Mouse (Mus musculus) limb, embryonic 11.5 days (tissue): ENCODE data around the gene Pnliprp1. TPM values are rescaled to one million over a fixed set of nuclear protein-coding genes. Genes with fewer than 3 reads are reported as not detected.

ENCODE experiments used
- ATAC-seq: fragments of 200-750 bp; cut with Nextera tagmentation; 2 replicates; pipeline ENCODE4 v1.8.0; 2017; ENCODE audit warnings: low read depth; ENCODE audit not compliant: insufficient number of reproducible peaks, low FRiP score, low TSS enrichment
- DNase-seq: peaks from one replicate; pipeline ENCODE4 v3.0.0-alpha.2; 2015; ENCODE audit warnings: low spot score
- H3K27ac ChIP-seq: fragments of 300-500 bp; sonication (generic); replicated peaks from 2 replicates; pipeline ENCODE4 v1.5.1; 2014; ENCODE audit warnings: low read depth, mild to moderate bottlenecking, low read length
- H3K27me3 ChIP-seq: fragments of 300-500 bp; sonication (generic); 2 replicates; pipeline ENCODE4 v1.6.1; 2014; ENCODE audit warnings: mild to moderate bottlenecking, low read length, mixed read lengths; ENCODE audit not compliant: control insufficient read depth, insufficient read depth
- H3K36me3 ChIP-seq: fragments of 300-500 bp; sonication (generic); 2 replicates; pipeline ENCODE4 v1.6.1; 2014; ENCODE audit warnings: mild to moderate bottlenecking, low read length, moderate library complexity, mixed read lengths; ENCODE audit not compliant: control insufficient read depth, insufficient read depth
- H3K4me1 ChIP-seq: fragments of 300-500 bp; sonication (generic); 2 replicates; pipeline ENCODE4 v1.6.1; 2014; ENCODE audit warnings: low read length, mixed read lengths; ENCODE audit not compliant: control insufficient read depth, insufficient read depth
- H3K4me2 ChIP-seq: fragments of 300-500 bp; sonication (generic); 2 replicates; pipeline ENCODE4 v1.6.1; 2014; ENCODE audit warnings: low read depth, mild to moderate bottlenecking, moderate library complexity; ENCODE audit not compliant: severe bottlenecking
- H3K4me3 ChIP-seq: fragments of 300-500 bp; sonication (generic); 2 replicates; pipeline ENCODE4 v1.5.1; 2014; ENCODE audit warnings: low read depth, low read length
- H3K9ac ChIP-seq: fragments of 300-500 bp; sonication (generic); 2 replicates; pipeline ENCODE4 v1.6.1; 2014; ENCODE audit warnings: mild to moderate bottlenecking, low read length
- H3K9me3 ChIP-seq: fragments of 300-500 bp; sonication (generic); 2 replicates; pipeline ENCODE4 v1.6.1; 2016; ENCODE audit warnings: low read length; ENCODE audit not compliant: control insufficient read depth
- WGBS: fragments of 180-500 bp; shearing (Covaris S2); extraction: QIAGEN DNeasy Blood & Tissue Kit; methylation state at CpG from one replicate; pipeline ENCODE4 v1.1.7; 2014; 5-methylcytosine and 5-hydroxymethylcytosine counted together
- polyA plus RNA-seq: library from polyadenylated mRNA; unstranded; fragments of >200 nt; fragmentation: Nextera tagmentation; extraction: Ambion mirVana; gene quantifications from 2 replicates; pipeline ENCODE4 v1.2.1, GENCODE M21; 2014

Gene Pnliprp1
- polyA plus RNA-seq: not detected in 2 replicates

- Histone ChIP-seq H3K9me3 (no peaks in the 10 kb centered on the region), H3K9ac (no peak within 1 kb of the TSS), H3K27me3 (no peaks in the 10 kb centered on the region), H3K4me1 (no peaks in the 10 kb centered on the region), H3K4me3 (no peak within 1 kb of the TSS), H3K27ac (no peak within 1 kb of the TSS), H3K36me3 (no peaks in the 10 kb centered on the region), H3K4me2 (no peak within 1 kb of the TSS)
- ATAC-seq (no peak), DNase-seq (no peak)
- WGBS: 56% methylated on average over 5 of the region's 5 CpGs
Observed at GRCm38 (mm10) chr19:58728445-58729031, at the start of gene Pnliprp1. Pnliprp1 (plus strand) TSS chr19:58728887.

- H3K36me3 ChIP-seq: no peaks in the 10 kb centered on the region
- H3K9me3 ChIP-seq: no peaks in the 10 kb centered on the region
- no peaks in the 10 kb centered on the region for H3K27me3 ChIP-seq
- DNase-seq (no peak), ATAC-seq (no peak)
- WGBS: 23% methylated on average over 1 of the region's 1 CpGs
- H3K4me1 ChIP-seq: no peaks in the 10 kb centered on the region
- H3K4me3 ChIP-seq: no peak overlapping the region
- no peak overlapping the region for H3K27ac ChIP-seq
- no peak overlapping the region for H3K4me2 ChIP-seq
- H3K9ac ChIP-seq: no peak overlapping the region
Observed at GRCm38 (mm10) chr19:58688933-58689332, 39.8 kb upstream of the Pnliprp1 start.

DNA sequence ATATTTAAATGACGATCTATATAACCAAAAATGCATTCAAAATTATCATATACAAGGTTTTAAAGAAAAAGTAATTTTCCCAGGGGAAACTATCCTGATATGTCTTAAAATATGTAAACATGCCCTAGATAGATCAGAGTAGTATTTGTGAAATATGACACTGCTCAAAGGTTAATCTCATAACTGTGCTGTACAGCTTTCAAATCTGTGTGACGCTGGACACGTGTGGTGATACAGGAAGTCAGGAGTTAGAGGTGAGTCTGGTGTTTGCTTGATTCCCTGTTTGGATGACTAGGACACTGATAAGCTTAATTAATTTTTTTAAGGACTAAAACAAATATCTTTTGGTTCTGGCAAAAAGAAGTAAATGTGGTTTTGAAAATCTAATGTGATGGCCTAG lies 33.4 kb upstream of the Pnliprp1 start:
- DNase-seq (no peak), ATAC-seq (no peak)
- Histone ChIP-seq H3K4me2 (no peak overlapping the region), H3K9ac (no peak overlapping the region), H3K4me1 (no peaks in the 10 kb centered on the region), H3K27ac (no peak overlapping the region), H3K27me3 (no peaks in the 10 kb centered on the region), H3K36me3 (no peaks in the 10 kb centered on the region), H3K9me3 (no peaks in the 10 kb centered on the region), H3K4me3 (no peak overlapping the region)
- 81% methylated on average over 3 of the region's 3 CpGs for WGBS

GRCm38 (mm10) chr19:58696235-58696634 lies 32.5 kb upstream of the Pnliprp1 start:
- ATAC-seq (no peak), DNase-seq (no peak)
- H3K36me3 ChIP-seq: no peaks in the 10 kb centered on the region
- H3K4me3 ChIP-seq: no peak overlapping the region
- no peaks in the 10 kb centered on the region for H3K9me3 ChIP-seq
- no peaks in the 10 kb centered on the region for H3K27me3 ChIP-seq
- WGBS: 90% methylated on average over 2 of the region's 2 CpGs
- H3K4me1 ChIP-seq: no peaks in the 10 kb centered on the region
- H3K9ac ChIP-seq: no peak overlapping the region
- no peak overlapping the region for H3K27ac ChIP-seq
- H3K4me2 ChIP-seq: no peak overlapping the region

DNA sequence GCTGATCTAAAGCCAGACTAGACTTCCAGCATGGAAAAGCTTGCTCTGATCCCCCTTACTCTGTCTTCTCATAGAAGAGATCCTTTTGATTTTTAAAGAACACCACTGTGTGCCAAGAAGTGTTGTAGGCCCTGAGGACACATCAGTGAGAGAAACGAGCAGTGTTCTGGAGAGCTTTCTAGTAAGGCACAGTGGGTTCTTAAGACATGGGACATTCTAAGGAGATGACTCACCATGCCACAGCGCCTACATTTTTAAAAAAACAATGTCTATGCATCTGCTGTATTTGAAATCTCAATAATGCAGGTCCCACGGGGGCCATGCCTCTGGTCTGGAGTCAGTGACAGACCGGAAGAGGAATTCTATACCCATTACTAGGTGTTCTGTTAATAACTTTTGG lies 24.1 kb upstream of the Pnliprp1 start:
- Histone ChIP-seq H3K27me3 (no peaks in the 10 kb centered on the region), H3K27ac (no peak overlapping the region), H3K4me3 (no peak overlapping the region), H3K4me1 (no peaks in the 10 kb centered on the region), H3K36me3 (no peaks in the 10 kb centered on the region), H3K9me3 (no peaks in the 10 kb centered on the region), H3K4me2 (no peak overlapping the region), H3K9ac (no peak overlapping the region)
- ATAC-seq: no peak
- 86% methylated on average over 4 of the region's 4 CpGs for WGBS
- DNase-seq: no peak

DNA sequence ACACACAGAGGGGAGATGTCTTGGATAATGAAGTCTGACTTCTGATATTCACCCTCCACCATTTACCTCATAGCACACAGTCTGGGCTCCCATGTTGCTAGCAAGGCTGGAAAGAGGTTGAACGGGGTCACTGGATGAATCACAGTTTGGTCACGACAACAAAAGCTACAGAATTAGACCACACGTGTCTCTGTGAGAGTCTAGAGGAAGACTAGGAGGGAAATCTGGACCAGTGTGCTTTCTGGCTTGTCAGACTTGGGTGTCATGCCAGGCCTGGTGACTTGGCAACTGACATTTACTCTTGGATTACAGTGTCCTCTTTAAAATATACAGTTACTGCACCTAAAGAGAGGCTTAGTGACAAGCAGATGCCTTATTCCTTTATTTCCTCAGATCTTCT lies 20.1 kb upstream of the Pnliprp1 start:
- H3K4me1 ChIP-seq: no peaks in the 10 kb centered on the region
- no peak overlapping the region for H3K9ac ChIP-seq
- no peak overlapping the region for H3K4me2 ChIP-seq
- ATAC-seq (no peak), DNase-seq (no peak)
- H3K27me3 ChIP-seq: no peaks in the 10 kb centered on the region
- H3K9me3 ChIP-seq: no peaks in the 10 kb centered on the region
- no peaks in the 10 kb centered on the region for H3K36me3 ChIP-seq
- H3K27ac ChIP-seq: no peak overlapping the region
- WGBS: 79% methylated on average over 3 of the region's 3 CpGs
- no peak overlapping the region for H3K4me3 ChIP-seq

DNA sequence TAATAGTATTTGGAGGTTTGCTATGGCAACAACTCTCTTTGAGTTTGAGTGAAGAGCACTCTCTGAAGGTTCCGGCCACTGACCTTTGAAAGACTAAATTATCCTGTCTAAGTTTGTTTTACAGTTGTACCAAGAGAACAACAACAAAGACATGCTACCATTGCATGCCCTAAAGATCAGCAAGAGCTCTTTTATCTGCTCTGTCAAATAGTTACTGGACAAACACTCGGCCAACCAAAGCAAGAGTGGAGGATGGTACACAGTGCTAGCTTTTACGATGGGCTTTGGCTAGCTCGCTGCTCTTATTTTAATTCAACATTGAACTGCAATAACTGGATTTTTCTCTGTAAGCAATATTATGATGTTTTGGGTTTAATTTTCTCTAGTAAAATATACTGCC lies 10.8 kb upstream of the Pnliprp1 start:
- 86% methylated on average over 4 of the region's 4 CpGs for WGBS
- no peaks in the 10 kb centered on the region for H3K9me3 ChIP-seq
- no peaks in the 10 kb centered on the region for H3K36me3 ChIP-seq

DNA sequence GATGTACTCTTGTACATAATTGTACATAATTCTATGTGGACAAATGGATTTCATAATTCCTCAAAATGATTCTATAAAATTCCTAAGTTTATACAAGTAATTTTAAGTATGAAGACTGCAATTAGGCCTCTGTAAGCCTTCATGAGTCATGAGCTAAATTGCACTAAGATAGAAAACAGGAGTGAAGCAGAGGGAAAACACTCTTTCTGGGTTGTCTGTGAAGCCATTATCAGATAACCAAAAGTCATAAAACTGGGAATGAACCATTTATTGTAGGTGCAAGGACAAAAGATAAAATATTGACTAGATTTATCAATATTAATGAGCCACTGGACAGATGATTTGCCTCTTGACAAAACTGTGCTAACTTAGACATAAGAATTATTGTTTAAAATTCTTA lies 8.2 kb upstream of the Pnliprp1 start:
- H3K27me3 ChIP-seq: no peaks in the 10 kb centered on the region
- no peaks in the 10 kb centered on the region for H3K36me3 ChIP-seq
- H3K27ac ChIP-seq: no peak overlapping the region
- H3K9me3 ChIP-seq: no peaks in the 10 kb centered on the region
- ATAC-seq (no peak), DNase-seq (no peak)
- no peaks in the 10 kb centered on the region for H3K4me1 ChIP-seq
- no peak overlapping the region for H3K9ac ChIP-seq
- H3K4me2 ChIP-seq: no peak overlapping the region
- no peak overlapping the region for H3K4me3 ChIP-seq

More for the DNA sequence above, 10.8 kb upstream of the Pnliprp1 start:
- Histone ChIP-seq H3K4me3 (no peak overlapping the region), H3K27me3 (no peaks in the 10 kb centered on the region), H3K4me1 (no peaks in the 10 kb centered on the region), H3K9ac (no peak overlapping the region), H3K27ac (no peak overlapping the region), H3K4me2 (no peak overlapping the region)
- DNase-seq (no peak), ATAC-seq (no peak)

DNA sequence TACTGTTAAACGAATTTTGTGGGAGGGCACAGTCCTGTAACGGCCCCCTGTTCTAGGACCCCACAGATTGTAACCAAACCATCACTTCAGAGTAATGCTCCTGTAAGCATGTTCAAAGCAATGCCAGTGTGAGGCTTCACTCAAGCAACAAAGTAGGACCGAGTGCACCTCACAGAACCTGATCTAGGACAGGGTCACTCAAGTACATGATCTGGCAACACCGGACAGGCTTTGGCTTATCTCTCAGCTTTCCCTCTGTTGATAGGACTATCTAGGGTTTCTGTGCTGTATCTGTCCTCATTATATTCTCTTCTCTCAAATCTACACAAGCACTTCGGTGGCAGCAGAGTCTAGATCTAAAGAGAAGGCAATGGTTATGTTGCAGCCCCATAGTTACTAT lies 2.1 kb upstream of the Pnliprp1 start:
- 81% methylated on average over 5 of the region's 5 CpGs for WGBS
- Histone ChIP-seq H3K36me3 (no peaks in the 10 kb centered on the region), H3K27ac (no peak overlapping the region), H3K4me1 (no peaks in the 10 kb centered on the region), H3K4me3 (no peak overlapping the region), H3K27me3 (no peaks in the 10 kb centered on the region), H3K4me2 (no peak overlapping the region), H3K9me3 (no peaks in the 10 kb centered on the region), H3K9ac (no peak overlapping the region)
- ATAC-seq (no peak), DNase-seq (no peak)
